Mouse (Mus musculus): ENCODE data around the gene Slc6a9. TPM values are rescaled to one million over a fixed set of nuclear protein-coding genes. Genes with fewer than 3 reads are reported as not detected.

Slc6a9 gene
- polyA plus RNA-seq, 1 experiment from 2014 or later: 5.3 TPM

GRCm38 (mm10) chr4:117835531-117836111, 1.3 kb downstream of the Slc6a9 start:
- Histone ChIP-seq H3K27ac (ENCODE audit: low read length) (peak overlapping the region; percentile 64), H3K4me1 (ENCODE audit: control insufficient read depth, insufficient read depth, low read length) (peaks cover 19% of the 10 kb centered on the region), H3K4me2 (ENCODE audit: low read depth, low read length) (peak overlapping the region; percentile 74), H3K27me3 (ENCODE audit: control insufficient read depth, insufficient read depth, low read length) (no peaks in the 10 kb centered on the region), H3K4me3 (ENCODE audit: low read length) (peak overlapping the region; percentile 76), H3K36me3 (ENCODE audit: control insufficient read depth, insufficient read depth) (no peaks in the 10 kb centered on the region), H3K9ac (ENCODE audit: low read length) (peak overlapping the region; percentile 80), H3K9me3 (replicated peaks; ENCODE audit: control insufficient read depth, low read length) (no peaks in the 10 kb centered on the region)
- peak; percentile 8 for ATAC-seq (replicated peaks; ENCODE audit: extremely low read depth, insufficient read depth, low FRiP score)
- WGBS: under 1% methylated on average over 60 of the region's 60 CpGs

- peak; percentile 88 for ATAC-seq (replicated peaks; ENCODE audit: extremely low read depth, insufficient read depth, low FRiP score)
- H3K27ac ChIP-seq (ENCODE audit: low read length): peak overlapping the region; percentile 64
- H3K4me3 ChIP-seq (ENCODE audit: low read length): peak overlapping the region; percentile 76
- H3K27me3 ChIP-seq (ENCODE audit: control insufficient read depth, insufficient read depth, low read length): no peaks in the 10 kb centered on the region
- H3K4me2 ChIP-seq (ENCODE audit: low read depth, low read length): peak overlapping the region; percentile 74
- H3K4me1 ChIP-seq (ENCODE audit: control insufficient read depth, insufficient read depth, low read length): peaks cover 18% of the 10 kb centered on the region
- H3K36me3 ChIP-seq (ENCODE audit: control insufficient read depth, insufficient read depth): no peaks in the 10 kb centered on the region
- H3K9me3 ChIP-seq (replicated peaks; ENCODE audit: control insufficient read depth, low read length): no peaks in the 10 kb centered on the region
- H3K9ac ChIP-seq (ENCODE audit: low read length): peak overlapping the region; percentile 80
- WGBS: under 1% methylated on average over 47 of the region's 48 CpGs
Measured at GRCm38 (mm10) chr4:117836204-117836767, 2.0 kb downstream of the Slc6a9 start.

GRCm38 (mm10) chr4:117837271-117837670, 3.0 kb downstream of the Slc6a9 start:
- no peaks in the 10 kb centered on the region for H3K9me3 ChIP-seq (replicated peaks; ENCODE audit: control insufficient read depth, low read length)
- H3K4me2 ChIP-seq (ENCODE audit: low read depth, low read length): no peak overlapping the region
- no peak overlapping the region for H3K9ac ChIP-seq (ENCODE audit: low read length)
- H3K27me3 ChIP-seq (ENCODE audit: control insufficient read depth, insufficient read depth, low read length): no peaks in the 10 kb centered on the region
- WGBS: 66% methylated on average over 4 of the region's 4 CpGs
- no peak overlapping the region for H3K4me3 ChIP-seq (ENCODE audit: low read length)
- H3K27ac ChIP-seq (ENCODE audit: low read length): no peak overlapping the region
- no peak for ATAC-seq (replicated peaks; ENCODE audit: extremely low read depth, insufficient read depth, low FRiP score)
- peaks cover 9% of the 10 kb centered on the region for H3K4me1 ChIP-seq (ENCODE audit: control insufficient read depth, insufficient read depth, low read length)
- H3K36me3 ChIP-seq (ENCODE audit: control insufficient read depth, insufficient read depth): no peaks in the 10 kb centered on the region

GRCm38 (mm10) chr4:117839366-117839765, 5.1 kb downstream of the Slc6a9 start:
- Histone ChIP-seq H3K9me3 (replicated peaks; ENCODE audit: control insufficient read depth, low read length) (no peaks in the 10 kb centered on the region), H3K27me3 (ENCODE audit: control insufficient read depth, insufficient read depth, low read length) (no peaks in the 10 kb centered on the region), H3K36me3 (ENCODE audit: control insufficient read depth, insufficient read depth) (no peaks in the 10 kb centered on the region), H3K9ac (ENCODE audit: low read length) (no peak overlapping the region), H3K4me3 (ENCODE audit: low read length) (no peak overlapping the region), H3K4me1 (ENCODE audit: control insufficient read depth, insufficient read depth, low read length) (peaks cover 8% of the 10 kb centered on the region), H3K4me2 (ENCODE audit: low read depth, low read length) (no peak overlapping the region), H3K27ac (ENCODE audit: low read length) (no peak overlapping the region)
- 75% methylated on average over 6 of the region's 6 CpGs for WGBS
- ATAC-seq (replicated peaks; ENCODE audit: extremely low read depth, insufficient read depth, low FRiP score): no peak

- no peaks in the 10 kb centered on the region for H3K27me3 ChIP-seq (ENCODE audit: control insufficient read depth, insufficient read depth, low read length)
- H3K27ac ChIP-seq (ENCODE audit: low read length): no peak overlapping the region
- H3K9me3 ChIP-seq (replicated peaks; ENCODE audit: control insufficient read depth, low read length): no peaks in the 10 kb centered on the region
- no peaks in the 10 kb centered on the region for H3K36me3 ChIP-seq (ENCODE audit: control insufficient read depth, insufficient read depth)
- WGBS: 78% methylated on average over 5 of the region's 5 CpGs
- no peak overlapping the region for H3K4me3 ChIP-seq (ENCODE audit: low read length)
- ATAC-seq (replicated peaks; ENCODE audit: extremely low read depth, insufficient read depth, low FRiP score): no peak
- 0 out of 2 replicates have a peak, but pooled peaks cover 2% of the 10 kb centered on the region for H3K4me1 ChIP-seq (ENCODE audit: control insufficient read depth, insufficient read depth, low read length)
- no peak overlapping the region for H3K4me2 ChIP-seq (ENCODE audit: low read depth, low read length)
- no peak overlapping the region for H3K9ac ChIP-seq (ENCODE audit: low read length)
Measured at GRCm38 (mm10) chr4:117840821-117841220, 6.5 kb downstream of the Slc6a9 start.

GRCm38 (mm10) chr4:117841566-117841965, 7.3 kb downstream of the Slc6a9 start:
- ATAC-seq (replicated peaks; ENCODE audit: extremely low read depth, insufficient read depth, low FRiP score): no peak
- H3K4me2 ChIP-seq (ENCODE audit: low read depth, low read length): no peak overlapping the region
- H3K27me3 ChIP-seq (ENCODE audit: control insufficient read depth, insufficient read depth, low read length): no peaks in the 10 kb centered on the region
- no peak overlapping the region for H3K27ac ChIP-seq (ENCODE audit: low read length)
- WGBS: 71% methylated on average over 3 of the region's 3 CpGs
- 0 out of 2 replicates have a peak, but pooled peaks cover 2% of the 10 kb centered on the region for H3K4me1 ChIP-seq (ENCODE audit: control insufficient read depth, insufficient read depth, low read length)
- no peaks in the 10 kb centered on the region for H3K36me3 ChIP-seq (ENCODE audit: control insufficient read depth, insufficient read depth)
- no peak overlapping the region for H3K4me3 ChIP-seq (ENCODE audit: low read length)
- H3K9me3 ChIP-seq (replicated peaks; ENCODE audit: control insufficient read depth, low read length): no peaks in the 10 kb centered on the region
- no peak overlapping the region for H3K9ac ChIP-seq (ENCODE audit: low read length)

- no peak overlapping the region for H3K9ac ChIP-seq (ENCODE audit: low read length)
- H3K27me3 ChIP-seq (ENCODE audit: control insufficient read depth, insufficient read depth, low read length): no peaks in the 10 kb centered on the region
- no peak overlapping the region for H3K4me3 ChIP-seq (ENCODE audit: low read length)
- 82% methylated on average over 5 of the region's 5 CpGs for WGBS
- no peak for ATAC-seq (replicated peaks; ENCODE audit: extremely low read depth, insufficient read depth, low FRiP score)
- H3K4me2 ChIP-seq (ENCODE audit: low read depth, low read length): no peak overlapping the region
- H3K9me3 ChIP-seq (replicated peaks; ENCODE audit: control insufficient read depth, low read length): no peaks in the 10 kb centered on the region
- H3K36me3 ChIP-seq (ENCODE audit: control insufficient read depth, insufficient read depth): no peaks in the 10 kb centered on the region
- no peaks in the 10 kb centered on the region for H3K4me1 ChIP-seq (ENCODE audit: control insufficient read depth, insufficient read depth, low read length)
- H3K27ac ChIP-seq (ENCODE audit: low read length): no peak overlapping the region
Measured at GRCm38 (mm10) chr4:117843101-117843500, 8.8 kb downstream of the Slc6a9 start.

- no peaks in the 10 kb centered on the region for H3K4me1 ChIP-seq (ENCODE audit: control insufficient read depth, insufficient read depth, low read length)
- 71% methylated on average over 5 of the region's 5 CpGs for WGBS
Measured at GRCm38 (mm10) chr4:117844467-117844866, 10.2 kb downstream of the Slc6a9 start.

GRCm38 (mm10) chr4:117845316-117845715, 11.0 kb downstream of the Slc6a9 start:
- 82% methylated on average over 11 of the region's 11 CpGs for WGBS
- H3K4me3 ChIP-seq (ENCODE audit: low read length): no peak overlapping the region
- ATAC-seq (replicated peaks; ENCODE audit: extremely low read depth, insufficient read depth, low FRiP score): no peak

More at GRCm38 (mm10) chr4:117844467-117844866, 10.2 kb downstream of the Slc6a9 start:
- Histone ChIP-seq H3K27ac (ENCODE audit: low read length) (no peak overlapping the region), H3K27me3 (ENCODE audit: control insufficient read depth, insufficient read depth, low read length) (no peaks in the 10 kb centered on the region), H3K9ac (ENCODE audit: low read length) (no peak overlapping the region), H3K4me2 (ENCODE audit: low read depth, low read length) (no peak overlapping the region), H3K4me3 (ENCODE audit: low read length) (no peak overlapping the region), H3K9me3 (replicated peaks; ENCODE audit: control insufficient read depth, low read length) (no peaks in the 10 kb centered on the region), H3K36me3 (ENCODE audit: control insufficient read depth, insufficient read depth) (no peaks in the 10 kb centered on the region)
- ATAC-seq (replicated peaks; ENCODE audit: extremely low read depth, insufficient read depth, low FRiP score): no peak

More at GRCm38 (mm10) chr4:117845316-117845715, 11.0 kb downstream of the Slc6a9 start:
- Histone ChIP-seq H3K4me2 (ENCODE audit: low read depth, low read length) (no peak overlapping the region), H3K9ac (ENCODE audit: low read length) (no peak overlapping the region), H3K27me3 (ENCODE audit: control insufficient read depth, insufficient read depth, low read length) (no peaks in the 10 kb centered on the region), H3K27ac (ENCODE audit: low read length) (no peak overlapping the region), H3K9me3 (replicated peaks; ENCODE audit: control insufficient read depth, low read length) (no peaks in the 10 kb centered on the region), H3K36me3 (ENCODE audit: control insufficient read depth, insufficient read depth) (no peaks in the 10 kb centered on the region), H3K4me1 (ENCODE audit: control insufficient read depth, insufficient read depth, low read length) (0 out of 2 replicates have a peak, but pooled peaks cover 2% of the 10 kb centered on the region)

Measured in heart, embryonic 16.5 days (tissue).